Mouse (Mus musculus) large intestine, adult 2 months (tissue): Measurements from ENCODE around the gene Slx1b. TPM values are rescaled to one million over a fixed set of nuclear protein-coding genes. Genes with fewer than 3 reads are reported as not detected.
"Not testable (repeated sequence)": the region's sequence is repeated elsewhere in the genome, so short reads cannot be mapped to it uniquely, and the experiment has no call there.

Experiments used
- DNase-seq: peaks from one replicate; pipeline ENCODE4 v3.0.0-alpha.2; 2012; ENCODE audit warnings: low read depth, low spot score
- WGBS: fragments of 180-500 bp; shearing (Covaris S2); methylation state at CpG from one replicate; pipeline ENCODE4 v1.1.7; 2018; 5-methylcytosine and 5-hydroxymethylcytosine counted together
- polyA plus RNA-seq: library from polyadenylated mRNA; depleted of rRNA; stranded (reverse); fragments of >200 nt; gene quantifications from 2 replicates; pipeline ENCODE4 v1.2.3, GENCODE M21; 2012; rRNA removed

Slx1b gene
- polyA plus RNA-seq, 1 experiment: 8.8 TPM

GRCm38 (mm10) chr7:126645708-126646107 lies 49.9 kb downstream of the Slx1b start:
- no peak for DNase-seq
- WGBS: 54% methylated on average over 5 of the region's 5 CpGs

DNA sequence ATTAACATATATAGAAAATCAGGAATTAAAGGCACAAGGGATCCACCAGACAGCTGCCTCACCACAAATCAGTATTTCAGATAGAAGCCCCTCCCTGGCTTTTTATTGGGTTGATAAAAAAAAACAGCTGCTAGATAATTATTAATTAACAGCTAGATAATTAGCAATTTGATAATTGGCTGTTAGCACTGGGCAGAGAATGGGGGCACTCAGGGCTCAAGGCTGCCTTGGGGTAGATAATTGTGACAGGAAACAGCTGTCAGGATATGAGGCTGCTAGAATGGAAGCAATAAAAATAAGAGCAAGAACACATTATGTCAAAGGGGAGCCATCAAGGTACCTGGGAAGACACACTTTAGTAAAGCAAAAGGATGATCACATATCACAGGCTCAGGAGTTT lies 50.7 kb downstream of the Slx1b start:
- no peak for DNase-seq

DNA sequence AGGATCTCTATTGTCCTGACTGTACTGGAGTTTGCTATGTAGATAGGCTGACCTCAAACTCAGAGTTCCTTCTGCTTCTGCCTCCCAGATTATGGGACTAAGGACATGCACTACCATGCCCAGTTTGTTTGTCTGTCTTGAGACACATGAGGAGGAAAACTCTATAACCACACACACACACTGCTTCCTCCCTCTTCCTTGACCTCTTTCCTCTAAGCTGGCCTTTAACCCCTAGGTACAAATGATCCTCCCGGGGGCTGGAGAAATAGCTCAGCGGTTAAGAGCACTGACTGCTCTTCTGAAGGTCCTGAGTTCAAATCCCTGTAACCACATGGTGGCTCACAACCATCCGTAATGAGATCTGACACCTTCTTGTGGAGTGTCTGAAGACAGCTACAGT lies 51.2 kb downstream of the Slx1b start:
- WGBS: 55% methylated on average over 3 of the region's 3 CpGs

GRCm38 (mm10) chr7:126643244-126643617 lies 52.4 kb downstream of the Slx1b start:
- WGBS: 9% methylated on average over 3 of the region's 3 CpGs
- DNase-seq: not testable (repeated sequence)

More for the DNA sequence above, 51.2 kb downstream of the Slx1b start:
- no peak for DNase-seq

GRCm38 (mm10) chr7:126642545-126643243 lies 52.9 kb downstream of the Slx1b start:
- 45% methylated on average over 5 of the region's 5 CpGs for WGBS
- no peak for DNase-seq

Other genes starting within 250 kb of the Slx1b start
- 0.30 and 3.6 TPM in 2 replicates for gene Atp2a1, start 232.7 kb downstream of the Slx1b start, polyA plus RNA-seq
- 43.2 and 51.9 TPM in 2 replicates for gene Sh2b1, start 220.4 kb downstream of the Slx1b start, polyA plus RNA-seq
- gene Tufm, start 208.4 kb downstream of the Slx1b start, polyA plus RNA-seq: 163 and 178 TPM in 2 replicates
- gene Atxn2l, start 192.3 kb downstream of the Slx1b start, polyA plus RNA-seq: 63.3 and 106 TPM in 2 replicates
- gene Eif3c, start 129.4 kb downstream of the Slx1b start, polyA plus RNA-seq: 89.5 and 103 TPM in 2 replicates
- gene Apobr, start 110.8 kb downstream of the Slx1b start, polyA plus RNA-seq: 1.6 and 3.5 TPM in 2 replicates
- gene Cln3, start 110.0 kb downstream of the Slx1b start, polyA plus RNA-seq: 35.0 and 37.1 TPM in 2 replicates
- gene Il27, start 100.8 kb downstream of the Slx1b start, polyA plus RNA-seq: 0.16 and 0.37 TPM in 2 replicates
- gene Nupr1, start 64.9 kb downstream of the Slx1b start, polyA plus RNA-seq: 37.6 and 54.5 TPM in 2 replicates
- 27.6 and 30.2 TPM in 2 replicates for gene Sgf29, start 46.5 kb downstream of the Slx1b start, polyA plus RNA-seq
- 8.5 and 9.5 TPM in 2 replicates for gene Sult1a1, start 19.4 kb downstream of the Slx1b start, polyA plus RNA-seq
- gene Bola2, start 383 bp downstream of the Slx1b start, polyA plus RNA-seq: 49.0 and 63.3 TPM in 2 replicates
- 137 and 143 TPM in 2 replicates for gene Coro1a, start 12.0 kb upstream of the Slx1b start, polyA plus RNA-seq
- 497 and 498 TPM in 2 replicates for gene Mapk3, start 63.8 kb upstream of the Slx1b start, polyA plus RNA-seq
- gene Gdpd3, start 70.5 kb upstream of the Slx1b start, polyA plus RNA-seq: 32.7 and 34.4 TPM in 2 replicates
- gene Ypel3, start 81.2 kb upstream of the Slx1b start, polyA plus RNA-seq: 84.4 and 90.5 TPM in 2 replicates
- gene Tbx6, start 85.7 kb upstream of the Slx1b start, polyA plus RNA-seq: 0.87 and 1.6 TPM in 2 replicates
- 245 and 253 TPM in 2 replicates for gene Ppp4c, start 96.7 kb upstream of the Slx1b start, polyA plus RNA-seq
- gene Fam57b, start 101.9 kb upstream of the Slx1b start, polyA plus RNA-seq: 1.9 and 2.6 TPM in 2 replicates
- not detected in 2 replicates for gene 4930451I11Rik, start 135.9 kb upstream of the Slx1b start, polyA plus RNA-seq
- not detected in 2 replicates for gene Doc2a, start 151.6 kb upstream of the Slx1b start, polyA plus RNA-seq
- gene Hirip3, start 166.2 kb upstream of the Slx1b start, polyA plus RNA-seq: 9.4 and 13.4 TPM in 2 replicates
- gene Ino80e, start 166.6 kb upstream of the Slx1b start, polyA plus RNA-seq: 36.5 and 39.3 TPM in 2 replicates
- gene Taok2, start 188.9 kb upstream of the Slx1b start, polyA plus RNA-seq: 37.8 and 51.7 TPM in 2 replicates
- gene Tmem219, start 227.1 kb upstream of the Slx1b start, polyA plus RNA-seq: 64.4 and 92.1 TPM in 2 replicates
- gene Kctd13, start 233.1 kb upstream of the Slx1b start, polyA plus RNA-seq: 9.5 and 13.9 TPM in 2 replicates